Mouse (Mus musculus) adrenal gland, adult 2 months (tissue): ENCODE data around the gene Tax1bp3. TPM values are rescaled to one million over a fixed set of nuclear protein-coding genes. Genes with fewer than 3 reads are reported as not detected.
A peak's percentile ranks its signal among the peaks of the same experiment; 100 is the strongest.

Experiments
- DNase-seq: peaks from one replicate; pipeline ENCODE4 v3.0.0; 2021
- long read RNA-seq: library from polyadenylated mRNA; stranded (forward); transcript quantifications from one replicate; pipeline ENCODE4 v2.0.0, GENCODE M21; 2021
- polyA plus RNA-seq: library from polyadenylated mRNA; depleted of rRNA; stranded (reverse); fragments of >200 nt; gene quantifications from 2 replicates; pipeline ENCODE4 v1.2.3, GENCODE M21; 2012; rRNA removed
- total RNA-seq, 2 experiments: library from RNA; stranded (reverse); gene quantifications; 2 replicates each; pipeline ENCODE4 v1.2.3; 2021

Tax1bp3 gene
- total RNA-seq (10 to 100 TPM; 71.0 to 87.8 TPM), polyA plus RNA-seq (71.0 and 77.0 TPM in 2 replicates)
- long read RNA-seq, transcript Tax1bp3-201 (4 exons, 1,523 nt), result major isoform, 87 of 94 reads
- long read RNA-seq, partial matches to known transcripts, result 4 of 94 reads
- long read RNA-seq, other reads (novel, unspliced or antisense), result 2 of 94 reads

- DNase-seq, result peak; percentile 98
These were observed at the start of gene Tax1bp3, which contains the start of gene Emc6 for GRCm38 (mm10) chr11:73176608-73177508. Gene Tax1bp3, plus strand, starts transcription at chr11:73177083. Gene Emc6, minus strand, starts transcription at chr11:73177037.

- DNase-seq, result no peak
These were observed 45.9 kb upstream of the Tax1bp3 start for GRCm38 (mm10) chr11:73131020-73131419.

GRCm38 (mm10) chr11:73132999-73133398 is 43.9 kb upstream of the Tax1bp3 start:
- DNase-seq, result no peak

GRCm38 (mm10) chr11:73134222-73134621 is 42.7 kb upstream of the Tax1bp3 start:
- DNase-seq, result no peak

GRCm38 (mm10) chr11:73136587-73136986 is 40.3 kb upstream of the Tax1bp3 start:
- no peak for DNase-seq

- DNase-seq, result no peak
These were observed 39.8 kb upstream of the Tax1bp3 start for GRCm38 (mm10) chr11:73137116-73137515.

- peak; percentile 94 for DNase-seq
These were observed 39.0 kb upstream of the Tax1bp3 start, which contains the start of gene Haspin for GRCm38 (mm10) chr11:73137591-73138501. Gene Haspin, minus strand, starts transcription at chr11:73138294.

- peak; percentile 35 for DNase-seq
These were observed 32.6 kb upstream of the Tax1bp3 start for GRCm38 (mm10) chr11:73144261-73144681.

- no peak for DNase-seq
These were observed 30.6 kb upstream of the Tax1bp3 start for GRCm38 (mm10) chr11:73146026-73146974.

GRCm38 (mm10) chr11:73146975-73147365 is 29.9 kb upstream of the Tax1bp3 start:
- DNase-seq, result no peak

GRCm38 (mm10) chr11:73148209-73148608 is 28.7 kb upstream of the Tax1bp3 start:
- peak; percentile 65 for DNase-seq

- DNase-seq, result no peak
These were observed 21.8 kb upstream of the Tax1bp3 start for GRCm38 (mm10) chr11:73155071-73155470.

GRCm38 (mm10) chr11:73159957-73160810 is 16.7 kb upstream of the Tax1bp3 start, which contains the start of gene P2rx5:
Gene P2rx5, plus strand, starts transcription at chr11:73160421.
- peak; percentile 72 for DNase-seq

GRCm38 (mm10) chr11:73160811-73161200 is 16.1 kb upstream of the Tax1bp3 start:
- peak; percentile 59 for DNase-seq

GRCm38 (mm10) chr11:73161616-73162015 is 15.3 kb upstream of the Tax1bp3 start:
- no peak for DNase-seq

- no peak for DNase-seq
These were observed 14.6 kb upstream of the Tax1bp3 start for GRCm38 (mm10) chr11:73162284-73162683.

- DNase-seq, result peak; percentile 15
These were observed 8.8 kb upstream of the Tax1bp3 start for GRCm38 (mm10) chr11:73168071-73168470.

- no peak for DNase-seq
These were observed 8.3 kb upstream of the Tax1bp3 start for GRCm38 (mm10) chr11:73168576-73168975.

GRCm38 (mm10) chr11:73169231-73169630 is 7.7 kb upstream of the Tax1bp3 start:
- DNase-seq, result peak; percentile 64

- DNase-seq, result peak; percentile 27
These were observed 4.7 kb upstream of the Tax1bp3 start for GRCm38 (mm10) chr11:73172186-73172585.
